Mouse (Mus musculus) frontal cortex, adult 2 months (tissue): Measurements from ENCODE around the gene Aqp1. TPM values are rescaled to one million over a fixed set of nuclear protein-coding genes. Genes with fewer than 3 reads are reported as not detected.

ENCODE experiments used
- polyA plus RNA-seq: library from polyadenylated mRNA; depleted of rRNA; stranded (reverse); fragments of >200 nt; gene quantifications from 2 replicates; pipeline ENCODE4 v1.2.3, GENCODE M21; 2012; rRNA removed

Gene Aqp1
- polyA plus RNA-seq, 1 experiment: 19.6 TPM

Other genes starting within 250 kb of the Aqp1 start
- gene Crhr2, start 203.4 kb upstream of the Aqp1 start, polyA plus RNA-seq: 2.3 and 2.7 TPM in 2 replicates
- 4.0 and 4.6 TPM in 2 replicates for gene Inmt, start 161.4 kb upstream of the Aqp1 start, polyA plus RNA-seq
- gene Mindy4, start 133.0 kb upstream of the Aqp1 start, polyA plus RNA-seq: 9.2 and 10.2 TPM in 2 replicates
- gene Ghrhr, start 39.9 kb downstream of the Aqp1 start, polyA plus RNA-seq: 0.04 and 0.08 TPM in 2 replicates
- 119 and 133 TPM in 2 replicates for gene Adcyap1r1, start 115.5 kb downstream of the Aqp1 start, polyA plus RNA-seq